Mouse (Mus musculus) hindbrain, postnatal 0 days (tissue): ENCODE results near the gene Ctsz. TPM values are rescaled to one million over a fixed set of nuclear protein-coding genes. Genes with fewer than 3 reads are reported as not detected.

ENCODE experiments used
- ATAC-seq: fragments of 200-750 bp; cut with Nextera tagmentation; 2 replicates; pipeline ENCODE4 v1.8.0; 2017; ENCODE audit warnings: mild to moderate bottlenecking, moderate TSS enrichment, moderate library complexity
- DNase-seq: peaks from one replicate; pipeline ENCODE4 v3.0.0-alpha.2; 2015; ENCODE audit warnings: low spot score
- H3K27ac ChIP-seq: fragments of 300-500 bp; sonication (generic); 2 replicates; pipeline ENCODE4 v1.5.1; 2014; ENCODE audit warnings: mild to moderate bottlenecking
- H3K27me3 ChIP-seq: fragments of 300-500 bp; sonication (generic); 2 replicates; pipeline ENCODE4 v1.6.1; 2014; ENCODE audit warnings: low read length, mixed read lengths; ENCODE audit not compliant: insufficient read depth
- H3K36me3 ChIP-seq: fragments of 300-500 bp; sonication (generic); 2 replicates; pipeline ENCODE4 v1.6.1; 2014; ENCODE audit warnings: low read length, mixed read lengths; ENCODE audit not compliant: insufficient read depth
- H3K4me1 ChIP-seq: fragments of 300-500 bp; sonication (generic); 2 replicates; pipeline ENCODE4 v1.6.1; 2014; ENCODE audit warnings: antibody characterized with exemption, low read length, mixed read lengths; ENCODE audit not compliant: insufficient read depth
- H3K4me2 ChIP-seq: fragments of 300-500 bp; sonication (generic); 2 replicates; pipeline ENCODE4 v1.6.1; 2014; ENCODE audit warnings: low read depth, mild to moderate bottlenecking, low read length, moderate library complexity, mixed read lengths
- H3K4me3 ChIP-seq: fragments of 300-500 bp; sonication (generic); 2 replicates; pipeline ENCODE4 v1.5.1; 2014; ENCODE audit warnings: low read length
- H3K9ac ChIP-seq: fragments of 300-500 bp; sonication (generic); replicated peaks from 2 replicates; pipeline ENCODE4 v1.6.1; 2014; ENCODE audit warnings: mild to moderate bottlenecking, low read length, moderate library complexity, mixed read lengths
- H3K9me3 ChIP-seq: fragments of 300-500 bp; sonication (generic); 2 replicates; pipeline ENCODE4 v1.6.1; 2016; ENCODE audit warnings: low read length, mixed read lengths
- CTCF ChIP-seq: IDR thresholded peaks from 2 replicates; pipeline ENCODE4 v1.5.1; 2016; ENCODE audit warnings: antibody characterized with exemption, control low read depth, low read depth
- WGBS: fragments of 180-500 bp; shearing (Covaris S2); extraction: QIAGEN DNeasy Blood & Tissue Kit; methylation state at CpG from one replicate; pipeline ENCODE4 v1.1.7; 2014; 5-methylcytosine and 5-hydroxymethylcytosine counted together
- polyA plus RNA-seq: library from polyadenylated mRNA; unstranded; fragments of >200 nt; fragmentation: Nextera tagmentation; extraction: Ambion mirVana; gene quantifications from 2 replicates; pipeline ENCODE4 v1.2.1, GENCODE M21; 2015
- total RNA-seq: library from RNA; depleted of rRNA; stranded (reverse); fragments of >200 nt; gene quantifications from 2 replicates; pipeline ENCODE4 v1.2.3, GENCODE M21; 2014

Ctsz gene
- total and polyA plus RNA-seq, 2 experiments from 2014 or later = 66.9 to 72.3 TPM

DNA sequence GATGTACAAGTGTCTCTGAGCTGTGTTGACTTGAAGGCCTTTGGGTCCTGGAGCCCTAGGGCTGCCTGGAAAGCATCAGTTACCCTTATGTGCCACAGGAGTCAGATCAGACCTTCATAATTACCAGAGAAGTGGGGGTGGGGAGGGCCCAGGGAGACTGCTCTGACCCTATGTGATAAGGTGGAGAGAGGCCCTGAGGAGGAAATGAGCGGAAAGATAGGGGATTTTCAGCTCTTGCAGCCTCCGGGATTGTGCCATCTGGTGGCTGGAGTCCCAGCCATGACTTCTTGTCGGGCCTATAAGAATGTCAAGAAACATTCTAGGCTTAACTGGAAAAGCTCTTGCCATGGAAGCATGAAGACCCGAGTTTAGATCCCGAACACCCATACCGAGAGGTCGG, 14.8 kb upstream of the Ctsz start:
- Histone ChIP-seq H3K27me3 (no peaks in the 10 kb centered on the region), H3K27ac (no peak overlapping the region), H3K4me1 (no peaks in the 10 kb centered on the region), H3K4me2 (no peak overlapping the region), H3K9ac (no peak overlapping the region), H3K9me3 (no peaks in the 10 kb centered on the region), H3K36me3 (no peaks in the 10 kb centered on the region), H3K4me3 (no peak overlapping the region)
- 74% methylated on average over 7 of the region's 7 CpGs for WGBS
- TF ChIP-seq CTCF = peak; percentile 27; the same call in 1 of the 2 replicates
- peak; percentile 14 for DNase-seq
- ATAC-seq = no peak

DNA sequence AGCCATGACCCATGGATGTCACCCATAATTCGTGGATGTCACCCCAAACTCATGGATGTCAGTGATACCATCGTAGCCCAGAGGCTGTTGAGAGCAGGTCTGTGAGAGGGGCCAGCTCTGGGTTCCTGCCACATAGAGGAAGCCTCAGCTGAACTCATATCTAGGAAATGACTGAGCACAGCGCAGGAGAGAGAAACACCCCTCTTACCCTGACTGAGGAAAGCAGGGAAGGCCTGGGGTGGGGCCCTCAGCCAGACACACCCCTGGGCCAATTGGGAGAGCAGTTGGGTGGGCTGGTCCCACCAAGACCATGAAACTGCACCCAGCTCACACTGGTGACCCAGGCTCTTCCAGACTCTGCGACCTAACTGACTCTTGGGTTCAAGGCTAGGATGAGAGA, 11.5 kb upstream of the Ctsz start, which contains the start of gene Tubb1:
TSS of gene Tubb1 (plus strand) at position 343 of the 400 bp plus-strand sequence.
- no peak within 1 kb of the TSS for H3K4me3 ChIP-seq
- H3K27ac ChIP-seq = no peak within 1 kb of the TSS
- no peaks in the 10 kb centered on the region for H3K27me3 ChIP-seq
- no peak within 1 kb of the TSS for H3K4me2 ChIP-seq
- ATAC-seq (no peak), DNase-seq (no peak)
- TF ChIP-seq CTCF = no peak
- no peaks in the 10 kb centered on the region for H3K4me1 ChIP-seq
- H3K36me3 ChIP-seq = no peaks in the 10 kb centered on the region
- no peaks in the 10 kb centered on the region for H3K9me3 ChIP-seq
- 75% methylated on average over 4 of the region's 4 CpGs for WGBS
- no peak within 1 kb of the TSS for H3K9ac ChIP-seq

DNA sequence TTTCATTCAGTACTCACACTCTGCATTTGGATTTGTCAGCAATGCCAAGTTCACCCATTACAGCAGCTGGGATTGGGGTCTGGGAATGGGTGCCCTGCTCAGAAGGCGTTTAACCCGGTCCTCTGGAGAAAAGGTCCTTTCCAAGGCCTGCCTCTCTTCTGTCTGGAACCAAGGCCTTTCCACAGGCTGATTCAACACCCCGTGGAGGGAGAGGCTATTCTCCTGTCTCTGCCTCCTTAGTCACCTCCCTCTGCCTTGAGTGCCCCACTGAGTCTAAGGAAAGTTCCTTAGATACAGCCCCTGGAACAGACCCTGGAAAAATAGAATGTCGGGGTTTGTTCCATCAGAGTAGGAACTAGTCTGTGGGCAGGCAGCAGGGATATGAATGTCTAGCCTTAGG, 9.6 kb upstream of the Ctsz start:
- Histone ChIP-seq H3K36me3 (no peaks in the 10 kb centered on the region), H3K9me3 (no peaks in the 10 kb centered on the region), H3K27me3 (no peaks in the 10 kb centered on the region), H3K4me2 (no peak overlapping the region), H3K27ac (no peak overlapping the region), H3K4me3 (no peak overlapping the region), H3K4me1 (no peaks in the 10 kb centered on the region), H3K9ac (no peak overlapping the region)
- no peak for ATAC-seq
- TF ChIP-seq CTCF = no peak
- 85% methylated on average over 4 of the region's 4 CpGs for WGBS
- DNase-seq = no peak

- no peak overlapping the region for H3K27ac ChIP-seq
- no peak for ATAC-seq
- H3K27me3 ChIP-seq = no peaks in the 10 kb centered on the region
- H3K4me3 ChIP-seq = no peak overlapping the region
- no peak for TF ChIP-seq CTCF
- H3K36me3 ChIP-seq = no peaks in the 10 kb centered on the region
- no peak for DNase-seq
- H3K9me3 ChIP-seq = no peaks in the 10 kb centered on the region
- H3K4me2 ChIP-seq = no peak overlapping the region
- no peaks in the 10 kb centered on the region for H3K4me1 ChIP-seq
- H3K9ac ChIP-seq = no peak overlapping the region
- 67% methylated on average over 8 of the region's 8 CpGs for WGBS
Measured at GRCm38 (mm10) chr2:174446905-174447304, 8.1 kb upstream of the Ctsz start.

DNA sequence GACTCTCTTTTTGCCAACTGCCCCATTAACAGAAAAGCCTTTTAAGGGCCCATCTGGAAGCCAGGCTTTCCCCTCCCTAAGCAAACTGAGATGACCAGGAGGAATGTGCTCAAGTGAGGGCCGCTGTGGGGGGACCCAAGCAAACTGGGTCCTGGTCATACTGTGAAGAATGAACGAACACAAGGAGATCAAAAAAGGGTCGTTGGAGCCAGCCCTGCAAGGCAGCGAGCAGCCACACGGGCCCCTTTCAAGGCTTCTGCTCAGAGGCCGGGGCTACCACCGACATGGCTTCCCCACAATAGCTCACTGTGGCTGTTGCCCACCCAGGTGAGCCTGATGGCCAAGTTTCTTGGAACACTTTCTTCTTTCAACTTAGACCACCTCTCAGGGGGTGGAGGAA, 7.7 kb upstream of the Ctsz start:
- WGBS = 49% methylated on average over 7 of the region's 7 CpGs
- H3K4me3 ChIP-seq = no peak overlapping the region
- H3K27ac ChIP-seq = no peak overlapping the region
- DNase-seq = no peak
- no peaks in the 10 kb centered on the region for H3K9me3 ChIP-seq
- no peaks in the 10 kb centered on the region for H3K36me3 ChIP-seq
- H3K4me2 ChIP-seq = no peak overlapping the region
- no peak for TF ChIP-seq CTCF
- H3K4me1 ChIP-seq = no peaks in the 10 kb centered on the region
- H3K9ac ChIP-seq = no peak overlapping the region
- no peaks in the 10 kb centered on the region for H3K27me3 ChIP-seq
- ATAC-seq = no peak

GRCm38 (mm10) chr2:174445018-174445417, 6.2 kb upstream of the Ctsz start:
- H3K4me1 ChIP-seq = no peaks in the 10 kb centered on the region
- H3K36me3 ChIP-seq = no peaks in the 10 kb centered on the region
- DNase-seq (no peak), ATAC-seq (no peak)
- TF ChIP-seq CTCF = no peak
- H3K9me3 ChIP-seq = no peaks in the 10 kb centered on the region
- WGBS = 80% methylated on average over 6 of the region's 6 CpGs
- H3K27ac ChIP-seq = no peak overlapping the region
- no peaks in the 10 kb centered on the region for H3K27me3 ChIP-seq
- H3K4me3 ChIP-seq = no peak overlapping the region
- H3K4me2 ChIP-seq = no peak overlapping the region
- H3K9ac ChIP-seq = no peak overlapping the region

DNA sequence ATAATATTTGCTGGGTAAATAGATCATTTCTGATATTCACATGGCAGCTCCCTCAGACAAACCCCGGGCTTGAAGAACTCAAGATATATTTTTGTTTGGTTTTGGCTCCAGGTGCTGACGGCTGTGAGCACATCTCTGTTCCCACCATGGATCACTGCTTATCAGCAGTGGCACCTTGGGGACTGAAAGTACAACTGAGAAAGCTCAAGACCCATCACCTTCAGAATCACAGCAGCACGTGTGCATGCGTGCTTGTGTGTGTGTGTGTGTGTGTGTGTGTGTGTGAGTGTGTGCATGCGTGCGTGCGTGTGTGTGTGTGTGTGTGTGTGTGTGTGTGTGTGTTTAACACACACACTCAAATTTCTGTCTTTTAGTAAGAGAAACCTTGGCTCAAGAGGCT, 5.5 kb upstream of the Ctsz start:
- no peaks in the 10 kb centered on the region for H3K27me3 ChIP-seq
- H3K27ac ChIP-seq = no peak overlapping the region
- WGBS = 88% methylated on average over 7 of the region's 7 CpGs
- TF ChIP-seq CTCF = no peak
- H3K4me1 ChIP-seq = no peaks in the 10 kb centered on the region
- H3K9ac ChIP-seq = no peak overlapping the region
- ATAC-seq (no peak), DNase-seq (no peak)
- no peaks in the 10 kb centered on the region for H3K36me3 ChIP-seq
- H3K4me3 ChIP-seq = no peak overlapping the region
- no peaks in the 10 kb centered on the region for H3K9me3 ChIP-seq
- no peak overlapping the region for H3K4me2 ChIP-seq
